Mouse (Mus musculus) gastrocnemius, adult 2 months (tissue): Measurements from ENCODE around the gene Chrna7. TPM values are rescaled to one million over a fixed set of nuclear protein-coding genes. Genes with fewer than 3 reads are reported as not detected.

Source experiments
- DNase-seq: peaks from one replicate; pipeline ENCODE4 v3.0.0; 2022
- H3K27ac ChIP-seq: fragments of 200-600 bp; 2 replicates; pipeline ENCODE4 v1.8.1; 2022; ENCODE audit warnings: mild to moderate bottlenecking
- H3K4me3 ChIP-seq: fragments of 200-600 bp; 2 replicates; pipeline ENCODE4 v1.8.1; 2022; ENCODE audit warnings: mild to moderate bottlenecking, moderate library complexity
- CTCF ChIP-seq: fragments of 200-600 bp; IDR thresholded peaks from 2 replicates; pipeline ENCODE4 v1.8.1; 2022; ENCODE audit warnings: antibody characterized with exemption, mild to moderate bottlenecking, moderate library complexity
- intact Hi-C: fragments of 180-260 bp; cut with DNase I; formaldehyde crosslinking; loops from one replicate; pipeline ENCODE4 v1.15.1; 2025
- total RNA-seq, 2 experiments: library from RNA; stranded (reverse); gene quantifications; 2 replicates each; pipeline ENCODE4 v1.2.3; 2021

Chrna7 gene
- total RNA-seq, 2 experiments from 2014 or later, result 0.28 TPM; not detected in 1

- intact Hi-C loops, result no loop called here
- DNase-seq, result no peak
- H3K27ac ChIP-seq, result no peak overlapping the region
- H3K4me3 ChIP-seq, result no peak overlapping the region
- TF ChIP-seq CTCF, result no peak
Measured at GRCm38 (mm10) chr7:63162272-63162864, 50.0 kb downstream of the Chrna7 start.

- no peak overlapping the region for H3K4me3 ChIP-seq
- intact Hi-C loops, result no loop called here
- no peak for DNase-seq
- TF ChIP-seq CTCF, result no peak
- no peak overlapping the region for H3K27ac ChIP-seq
Measured at GRCm38 (mm10) chr7:63153239-63153638, 59.1 kb downstream of the Chrna7 start.

GRCm38 (mm10) chr7:63148740-63149139 lies 63.6 kb downstream of the Chrna7 start:
- H3K4me3 ChIP-seq, result no peak overlapping the region
- DNase-seq, result no peak
- no peak for TF ChIP-seq CTCF
- intact Hi-C loops, result no loop called here
- H3K27ac ChIP-seq, result no peak overlapping the region

GRCm38 (mm10) chr7:63148321-63148720 lies 64.0 kb downstream of the Chrna7 start:
- intact Hi-C loops, result no loop called here
- TF ChIP-seq CTCF, result no peak
- no peak overlapping the region for H3K27ac ChIP-seq
- H3K4me3 ChIP-seq, result no peak overlapping the region
- no peak for DNase-seq

GRCm38 (mm10) chr7:63122547-63122946 lies 89.8 kb downstream of the Chrna7 start:
- no peak overlapping the region for H3K27ac ChIP-seq
- no peak for TF ChIP-seq CTCF
- intact Hi-C loops, result no loop called here
- DNase-seq, result no peak
- H3K4me3 ChIP-seq, result no peak overlapping the region

GRCm38 (mm10) chr7:63113671-63114070 lies 98.7 kb downstream of the Chrna7 start:
- Histone ChIP-seq H3K27ac (no peak overlapping the region), H3K4me3 (no peak overlapping the region)
- intact Hi-C loops, result no loop called here
- no peak for TF ChIP-seq CTCF
- no peak for DNase-seq

- H3K27ac ChIP-seq, result no peak overlapping the region
- DNase-seq, result no peak
- no peak overlapping the region for H3K4me3 ChIP-seq
- TF ChIP-seq CTCF, result no peak
- intact Hi-C loops, result no loop called here
Measured at GRCm38 (mm10) chr7:63113252-63113651, 99.1 kb downstream of the Chrna7 start.

GRCm38 (mm10) chr7:63109348-63109747 lies 103.0 kb downstream of the Chrna7 start:
- no peak for DNase-seq
- intact Hi-C loops, result no loop called here
- H3K27ac ChIP-seq, result no peak overlapping the region

GRCm38 (mm10) chr7:63085954-63086353 lies 126.4 kb downstream of the Chrna7 start:
- no peak overlapping the region for H3K27ac ChIP-seq
- no peak for DNase-seq
- H3K4me3 ChIP-seq, result no peak overlapping the region
- TF ChIP-seq CTCF, result no peak
- intact Hi-C loops, result no loop called here

More at GRCm38 (mm10) chr7:63109348-63109747, 103.0 kb downstream of the Chrna7 start:
- no peak overlapping the region for H3K4me3 ChIP-seq
- no peak for TF ChIP-seq CTCF

- intact Hi-C loops, result no loop called here
Measured at GRCm38 (mm10) chr7:63084351-63085003, 127.9 kb downstream of the Chrna7 start.

GRCm38 (mm10) chr7:63060996-63061395 lies 151.4 kb downstream of the Chrna7 start:
- H3K4me3 ChIP-seq, result no peak overlapping the region
- H3K27ac ChIP-seq, result no peak overlapping the region
- no peak for DNase-seq
- intact Hi-C loops, result no loop called here
- TF ChIP-seq CTCF, result no peak

More at GRCm38 (mm10) chr7:63084351-63085003, 127.9 kb downstream of the Chrna7 start:
- no peak overlapping the region for H3K4me3 ChIP-seq
- H3K27ac ChIP-seq, result no peak overlapping the region
- DNase-seq, result no peak
- no peak for TF ChIP-seq CTCF

Other genes with a start within 250 kb of the Chrna7 start
- not detected for gene Otud7a, start 232.2 kb upstream of the Chrna7 start, total RNA-seq